Mouse (Mus musculus) kidney, adult 2 months (tissue): ENCODE results near the gene Cd200r3. TPM values are rescaled to one million over a fixed set of nuclear protein-coding genes. Genes with fewer than 3 reads are reported as not detected.

ENCODE experiments used
- DNase-seq: peaks from one replicate; pipeline ENCODE4 v3.0.0; 2021
- H3K27ac ChIP-seq: fragments of 200-500 bp; 2 replicates; pipeline ENCODE4 v1.5.1; 2012; ENCODE audit warnings: low read depth, low read length, control low read depth, inconsistent platforms; ENCODE audit not compliant: insufficient read depth
- H3K27me3 ChIP-seq: fragments of 200-500 bp; replicated peaks from 2 replicates; pipeline ENCODE4 v1.6.1; 2012; ENCODE audit warnings: mild to moderate bottlenecking, moderate library complexity, low read length, inconsistent platforms; ENCODE audit not compliant: control insufficient read depth, insufficient read depth
- H3K36me3 ChIP-seq: fragments of 200-500 bp; 2 replicates; pipeline ENCODE4 v1.6.1; 2012; ENCODE audit warnings: mild to moderate bottlenecking, moderate library complexity, low read length, inconsistent platforms; ENCODE audit not compliant: control insufficient read depth, insufficient read depth
- H3K4me1 ChIP-seq: fragments of 200-500 bp; 2 replicates; pipeline ENCODE4 v1.6.1; 2011; ENCODE audit warnings: low read length; ENCODE audit not compliant: control insufficient read depth, insufficient read depth
- H3K4me3 ChIP-seq: fragments of 200-500 bp; 2 replicates; pipeline ENCODE4 v1.5.1; 2011; ENCODE audit warnings: mild to moderate bottlenecking, low read depth, low read length, control low read depth; ENCODE audit not compliant: insufficient read depth
- CTCF ChIP-seq: fragments of 200-500 bp; conservative IDR thresholded peaks from 2 replicates; pipeline ENCODE4 v1.5.1; 2011; ENCODE audit warnings: low read depth, mild to moderate bottlenecking, control low read depth, low read length, moderate library complexity, mixed read lengths; ENCODE audit not compliant: insufficient read depth, insufficient read length
- POLR2A ChIP-seq: fragments of 200-500 bp; IDR thresholded peaks from one replicate; pipeline ENCODE4 v1.6.1; 2011; ENCODE audit warnings: low read depth, low read length, control low read depth
- WGBS: fragments of 180-500 bp; shearing (Covaris S2); methylation state at CpG from one replicate; pipeline ENCODE4 v1.1.7; 2018; 5-methylcytosine and 5-hydroxymethylcytosine counted together
- polyA plus RNA-seq: library from polyadenylated mRNA; depleted of rRNA; stranded (reverse); fragments of >200 nt; gene quantifications from 2 replicates; pipeline ENCODE4 v1.2.3, GENCODE M21; 2012

Gene Cd200r3
- polyA plus RNA-seq, 1 experiment = 0.14 TPM

DNA sequence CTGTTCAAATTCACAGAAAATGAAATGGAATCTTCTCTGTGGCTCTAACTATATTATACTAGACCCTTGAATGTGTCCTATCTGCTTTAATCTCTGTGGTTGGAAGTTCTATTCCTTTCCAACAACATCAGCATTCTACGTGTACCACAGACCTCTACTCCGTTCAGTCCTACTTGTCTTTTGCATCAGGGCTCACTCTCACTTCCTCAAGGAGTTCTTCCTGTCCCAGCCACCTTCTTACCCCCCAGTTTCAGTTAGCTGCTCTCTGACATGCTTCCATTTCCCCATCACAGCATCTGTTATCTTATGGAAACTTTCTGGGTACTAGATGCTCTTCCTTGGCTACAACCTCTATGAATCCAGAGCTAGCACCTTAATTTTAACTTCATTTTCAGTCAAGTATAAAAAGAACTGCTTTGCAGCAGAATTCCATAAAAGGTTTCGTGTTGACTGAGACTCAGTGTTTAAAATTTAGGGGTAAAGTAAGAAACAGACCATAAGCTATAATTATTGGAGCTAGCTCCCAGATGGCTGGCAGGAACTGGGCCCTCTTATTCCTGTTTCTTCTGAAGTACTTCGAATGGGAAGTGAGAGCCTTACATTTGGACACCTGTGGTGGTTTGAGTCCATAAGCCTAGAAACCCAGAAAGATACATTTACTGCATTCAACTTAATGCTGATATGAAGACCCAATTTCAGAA lies 50.0 kb downstream of the Cd200r3 start:
- 86% methylated on average over 4 of the region's 4 CpGs for WGBS
- H3K27me3 ChIP-seq = no peaks in the 10 kb centered on the region
- TF ChIP-seq POLR2A = no peak

DNA sequence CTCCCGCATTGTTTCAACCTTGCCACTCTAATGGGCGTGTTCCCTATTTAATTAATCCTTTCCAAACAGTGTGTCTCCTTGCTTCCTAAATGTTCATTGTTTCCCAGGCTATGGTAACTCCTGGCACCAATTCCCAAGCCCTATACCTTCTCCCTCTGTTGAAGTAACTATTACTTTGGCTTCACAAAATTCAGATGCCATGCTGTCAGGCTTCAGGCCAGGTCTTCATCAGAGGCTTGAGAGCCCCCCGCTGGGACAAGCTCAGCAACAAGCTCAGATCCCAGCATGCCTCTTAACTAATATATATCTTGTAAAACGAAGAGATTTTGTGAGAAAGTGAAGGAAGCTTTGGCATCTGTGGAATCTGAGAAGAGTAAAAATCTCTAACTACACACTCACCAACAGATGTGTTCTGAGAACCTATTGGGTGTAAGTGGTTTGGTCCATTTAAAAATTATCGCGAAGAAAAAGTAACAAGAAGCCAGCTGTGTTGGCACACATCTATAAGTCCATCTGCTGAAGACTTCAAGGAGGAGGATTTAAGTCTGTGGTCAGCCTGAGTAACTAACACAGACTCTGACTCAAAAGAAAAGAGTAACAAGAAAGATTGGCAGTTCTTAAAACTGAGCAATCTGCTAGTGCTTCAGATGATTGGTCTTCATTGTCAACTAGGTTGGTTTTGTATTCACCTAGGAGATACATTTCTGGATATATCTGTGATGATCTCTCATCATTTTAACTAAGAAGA lies 50.9 kb downstream of the Cd200r3 start:
- DNase-seq = no peak
- TF ChIP-seq POLR2A = no peak
- no peak for TF ChIP-seq CTCF
- Histone ChIP-seq H3K4me3 (no peak overlapping the region), H3K27ac (no peak overlapping the region), H3K4me1 (no peaks in the 10 kb centered on the region), H3K27me3 (no peaks in the 10 kb centered on the region), H3K36me3 (no peaks in the 10 kb centered on the region)
- 86% methylated on average over 6 of the region's 6 CpGs for WGBS

More for the DNA sequence above, 50.0 kb downstream of the Cd200r3 start:
- no peak for DNase-seq
- Histone ChIP-seq H3K36me3 (no peaks in the 10 kb centered on the region), H3K4me1 (no peaks in the 10 kb centered on the region), H3K27ac (no peak overlapping the region), H3K4me3 (no peak overlapping the region)

DNA sequence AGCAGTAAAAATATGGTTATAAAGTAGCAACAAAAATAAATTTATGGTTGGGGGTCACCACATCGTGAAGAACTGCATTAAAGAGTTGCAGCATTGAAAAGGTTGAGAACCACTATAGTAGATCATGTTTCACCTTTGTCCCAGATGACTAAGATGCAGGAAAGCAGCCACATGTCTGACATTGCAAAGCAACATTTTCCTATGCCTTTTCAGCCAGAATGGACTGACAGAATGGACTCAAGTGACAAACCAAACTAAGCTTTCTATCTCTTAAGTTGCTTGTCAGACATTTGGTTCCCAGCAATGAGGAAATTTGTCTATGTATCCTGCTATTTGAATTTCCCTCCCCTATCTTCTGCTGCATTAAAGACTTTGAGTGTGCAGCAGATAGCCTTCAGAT lies 51.6 kb downstream of the Cd200r3 start:
- 40% methylated on average over 1 of the region's 1 CpGs for WGBS
- H3K27ac ChIP-seq = no peak overlapping the region
- no peaks in the 10 kb centered on the region for H3K4me1 ChIP-seq
- no peak overlapping the region for H3K4me3 ChIP-seq
- TF ChIP-seq POLR2A (no peak), CTCF (no peak)
- DNase-seq = no peak
- no peaks in the 10 kb centered on the region for H3K36me3 ChIP-seq
- no peaks in the 10 kb centered on the region for H3K27me3 ChIP-seq

DNA sequence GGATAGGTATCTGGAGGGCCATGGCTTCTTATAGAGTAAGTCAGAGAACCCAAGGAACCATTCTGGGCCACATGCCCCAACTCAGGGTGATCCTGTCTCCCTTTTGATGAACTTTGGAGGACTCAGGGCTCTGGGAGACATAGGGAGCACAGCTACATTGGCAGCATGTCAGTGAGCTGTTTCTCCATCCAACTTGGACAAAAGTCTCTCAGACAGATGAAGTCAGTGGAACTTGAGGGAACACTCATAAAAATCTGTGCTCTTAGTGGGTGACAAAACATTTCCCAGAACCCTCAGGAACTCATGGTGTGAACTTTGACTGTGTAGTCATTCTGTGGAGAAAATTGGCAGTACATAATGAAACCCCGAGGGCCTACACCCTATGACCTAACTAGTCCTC lies 53.2 kb downstream of the Cd200r3 start:
- H3K27ac ChIP-seq = no peak overlapping the region

DNA sequence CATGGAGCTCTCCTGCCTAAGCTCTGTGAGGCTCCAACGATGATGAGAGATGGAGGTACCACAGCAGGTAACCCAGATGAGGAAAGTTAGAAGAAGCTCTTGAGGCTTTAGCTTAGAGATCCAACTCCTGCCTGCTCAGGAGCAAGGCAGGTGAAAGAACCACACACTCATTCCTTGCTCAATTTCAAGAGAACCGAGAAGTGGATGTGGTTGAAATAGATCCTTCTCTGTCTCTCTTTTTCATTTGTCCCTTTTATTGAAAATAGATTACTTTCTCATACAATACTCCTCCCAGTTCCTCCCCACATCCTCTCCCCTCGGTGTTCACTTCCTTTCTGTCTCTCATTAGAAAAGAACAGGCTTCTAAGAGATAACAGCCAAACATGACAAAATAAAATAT lies 56.1 kb downstream of the Cd200r3 start:
- TF ChIP-seq CTCF (no peak), POLR2A (no peak)
- H3K27ac ChIP-seq = no peak overlapping the region
- no peaks in the 10 kb centered on the region for H3K4me1 ChIP-seq
- DNase-seq = no peak
- H3K36me3 ChIP-seq = no peaks in the 10 kb centered on the region
- no peaks in the 10 kb centered on the region for H3K27me3 ChIP-seq
- no peak overlapping the region for H3K4me3 ChIP-seq
- WGBS = 61% methylated on average over 3 of the region's 3 CpGs

More for the DNA sequence above, 53.2 kb downstream of the Cd200r3 start:
- Histone ChIP-seq H3K4me1 (no peaks in the 10 kb centered on the region), H3K27me3 (no peaks in the 10 kb centered on the region), H3K36me3 (no peaks in the 10 kb centered on the region), H3K4me3 (no peak overlapping the region)
- TF ChIP-seq CTCF (no peak), POLR2A (no peak)
- DNase-seq = no peak
- WGBS = 82% methylated on average over 1 of the region's 1 CpGs

DNA sequence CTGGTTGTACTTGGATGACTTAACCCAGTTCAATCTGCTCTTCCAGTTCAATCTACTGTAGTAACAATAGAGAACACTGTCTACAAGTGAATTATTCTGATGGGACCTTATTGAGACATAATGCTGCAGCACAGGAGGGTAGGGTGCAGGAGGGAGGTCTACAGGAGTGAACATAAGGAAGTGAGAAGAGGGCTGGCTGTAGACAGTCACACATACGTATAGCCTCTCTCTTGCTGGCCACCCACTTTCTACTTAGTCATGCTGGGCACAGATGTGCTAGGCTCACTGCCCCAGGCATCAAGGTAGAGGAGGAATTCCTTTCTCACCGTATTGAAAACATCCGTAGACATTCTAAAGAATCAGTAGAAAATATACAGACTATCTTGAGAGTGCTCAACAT lies 61.0 kb downstream of the Cd200r3 start:
- H3K4me3 ChIP-seq = no peak overlapping the region
- WGBS = 92% methylated on average over 3 of the region's 3 CpGs

DNA sequence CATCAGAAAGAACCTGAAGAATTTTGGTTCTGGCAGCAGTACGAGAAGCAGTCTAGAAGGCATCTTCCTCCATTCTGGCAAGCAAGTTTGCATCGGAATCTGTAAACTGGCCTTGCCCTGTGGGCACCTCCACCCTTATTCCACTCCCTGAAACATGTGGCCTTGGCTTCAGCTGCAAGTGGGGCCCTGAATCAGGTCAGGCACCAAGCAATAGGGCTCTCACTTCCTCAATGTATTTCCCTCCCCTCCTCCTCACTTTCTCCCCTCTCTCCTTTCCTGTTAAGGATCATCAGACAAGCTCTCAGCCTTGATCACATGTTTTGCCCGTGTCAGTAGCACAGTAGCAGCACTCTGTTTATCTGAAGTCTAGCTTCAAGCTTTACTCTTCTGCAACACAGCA lies 61.8 kb downstream of the Cd200r3 start:
- Histone ChIP-seq H3K4me3 (no peak overlapping the region), H3K4me1 (no peaks in the 10 kb centered on the region)
- 73% methylated on average over 3 of the region's 3 CpGs for WGBS

More for the DNA sequence above, 61.0 kb downstream of the Cd200r3 start:
- Histone ChIP-seq H3K27me3 (no peaks in the 10 kb centered on the region), H3K27ac (no peak overlapping the region), H3K36me3 (no peaks in the 10 kb centered on the region), H3K4me1 (no peaks in the 10 kb centered on the region)
- TF ChIP-seq CTCF (no peak), POLR2A (no peak)
- no peak for DNase-seq

More for the DNA sequence above, 61.8 kb downstream of the Cd200r3 start:
- no peak for TF ChIP-seq CTCF
- no peak for TF ChIP-seq POLR2A
- H3K27me3 ChIP-seq = no peaks in the 10 kb centered on the region
- H3K27ac ChIP-seq = no peak overlapping the region
- H3K36me3 ChIP-seq = no peaks in the 10 kb centered on the region
- no peak for DNase-seq
